Mouse (Mus musculus) lung, embryonic 16.5 days (tissue): Measurements from ENCODE around the gene Lmntd1. TPM values are rescaled to one million over a fixed set of nuclear protein-coding genes. Genes with fewer than 3 reads are reported as not detected.

Experiments
- ATAC-seq: fragments of 200-750 bp; cut with Nextera tagmentation; 2 replicates; pipeline ENCODE4 v1.8.0; 2017; ENCODE audit warnings: low read depth, mild to moderate bottlenecking, moderate library complexity
- H3K27ac ChIP-seq: fragments of 300-500 bp; sonication (generic); 2 replicates; pipeline ENCODE4 v1.5.1; 2014; ENCODE audit warnings: mild to moderate bottlenecking, control low read depth, low read length
- H3K27me3 ChIP-seq: fragments of 300-500 bp; sonication (generic); 2 replicates; pipeline ENCODE4 v1.6.1; 2014; ENCODE audit warnings: low read depth, low read length, mixed read lengths; ENCODE audit not compliant: control insufficient read depth, insufficient read depth
- H3K36me3 ChIP-seq: fragments of 300-500 bp; sonication (generic); 2 replicates; pipeline ENCODE4 v1.6.1; 2014; ENCODE audit warnings: low read length; ENCODE audit not compliant: control insufficient read depth, insufficient read depth
- H3K4me1 ChIP-seq: fragments of 300-500 bp; sonication (generic); replicated peaks from 2 replicates; pipeline ENCODE4 v1.6.1; 2014; ENCODE audit warnings: low read length, mixed read lengths; ENCODE audit not compliant: control insufficient read depth, insufficient read depth
- H3K4me2 ChIP-seq: fragments of 300-500 bp; sonication (generic); 2 replicates; pipeline ENCODE4 v1.6.1; 2014; ENCODE audit warnings: low read depth, low read length, control low read depth
- H3K4me3 ChIP-seq: fragments of 300-500 bp; sonication (generic); 2 replicates; pipeline ENCODE4 v1.5.1; 2014; ENCODE audit warnings: mild to moderate bottlenecking, low read length, control low read depth
- H3K9ac ChIP-seq: fragments of 300-500 bp; sonication (generic); 2 replicates; pipeline ENCODE4 v1.6.1; 2014; ENCODE audit warnings: low read length, control low read depth
- H3K9me3 ChIP-seq: fragments of 300-500 bp; sonication (generic); 2 replicates; pipeline ENCODE4 v1.6.1; 2016; ENCODE audit warnings: low read length; ENCODE audit not compliant: control insufficient read depth
- WGBS: fragments of 180-500 bp; shearing (Covaris S2); extraction: QIAGEN DNeasy Blood & Tissue Kit; methylation state at CpG from one replicate; pipeline ENCODE4 v1.1.7; 2014; 5-methylcytosine and 5-hydroxymethylcytosine counted together
- polyA plus RNA-seq: library from polyadenylated mRNA; unstranded; fragments of >200 nt; fragmentation: Nextera tagmentation; extraction: Ambion mirVana; gene quantifications from 2 replicates; pipeline ENCODE4 v1.2.1, GENCODE M21; 2015

Lmntd1 gene
- 0.83 and 1.3 TPM in 2 replicates for polyA plus RNA-seq

GRCm38 (mm10) chr6:145614219-145614618, at the start of gene Lmntd1:
TSS of gene Lmntd1 (minus strand) at chr6:145614319.
- no peak for ATAC-seq

DNA sequence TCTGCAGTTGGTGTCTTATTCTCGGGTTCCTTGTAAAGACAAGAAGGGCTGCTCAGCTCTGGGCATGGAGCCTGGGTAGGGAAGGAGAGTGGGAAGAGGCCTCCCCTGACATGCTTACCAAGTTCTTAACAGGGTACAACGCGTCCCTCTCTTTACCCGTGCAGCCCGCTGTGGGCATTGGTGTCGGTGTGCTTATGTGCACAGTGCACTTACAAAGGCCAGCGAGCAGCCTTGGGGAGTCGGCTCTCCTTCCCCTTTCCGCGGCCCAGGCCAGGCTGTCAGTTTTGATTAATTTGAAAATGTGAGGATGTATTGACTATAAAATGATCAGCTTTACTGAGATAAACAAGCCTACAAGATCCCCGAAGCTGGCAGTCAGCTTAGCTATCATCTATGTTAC, 46.8 kb upstream of the Lmntd1 start:
- Histone ChIP-seq H3K9me3 (peaks cover 2% of the 10 kb centered on the region; the same call in 1 of the 2 replicates), H3K9ac (no peak overlapping the region), H3K4me3 (no peak overlapping the region), H3K4me2 (no peak overlapping the region), H3K27me3 (no peaks in the 10 kb centered on the region), H3K36me3 (no peaks in the 10 kb centered on the region), H3K4me1 (no peaks in the 10 kb centered on the region; the same call in none of the 2 replicates), H3K27ac (no peak overlapping the region)
- WGBS: 56% methylated on average over 11 of the region's 11 CpGs
- no peak for ATAC-seq

More at GRCm38 (mm10) chr6:145614219-145614618, at the start of gene Lmntd1:
- Histone ChIP-seq H3K4me1 (no peaks in the 10 kb centered on the region; the same call in 1 of the 2 replicates), H3K9ac (no peak within 1 kb of the TSS), H3K27me3 (no peaks in the 10 kb centered on the region), H3K4me2 (no peak within 1 kb of the TSS), H3K27ac (no peak within 1 kb of the TSS), H3K9me3 (no peaks in the 10 kb centered on the region), H3K36me3 (no peaks in the 10 kb centered on the region), H3K4me3 (no peak within 1 kb of the TSS)
- WGBS: 54% methylated on average over 7 of the region's 7 CpGs

GRCm38 (mm10) chr6:145659116-145659515, 45.0 kb upstream of the Lmntd1 start:
- Histone ChIP-seq H3K27me3 (no peaks in the 10 kb centered on the region), H3K9me3 (no peaks in the 10 kb centered on the region; the same call in 1 of the 2 replicates), H3K36me3 (no peaks in the 10 kb centered on the region), H3K27ac (no peak overlapping the region), H3K4me1 (no peaks in the 10 kb centered on the region; the same call in none of the 2 replicates), H3K4me2 (no peak overlapping the region), H3K9ac (no peak overlapping the region), H3K4me3 (no peak overlapping the region)
- no peak for ATAC-seq
- WGBS: 67% methylated on average over 6 of the region's 6 CpGs

- peak; percentile 67 for ATAC-seq
- no peak overlapping the region for H3K4me3 ChIP-seq
- WGBS: 55% methylated on average over 15 of the region's 15 CpGs
- H3K9ac ChIP-seq: no peak overlapping the region
- no peak overlapping the region for H3K27ac ChIP-seq
- peaks cover 5% of the 10 kb centered on the region for H3K4me1 ChIP-seq
- no peaks in the 10 kb centered on the region for H3K27me3 ChIP-seq
- no peak overlapping the region for H3K4me2 ChIP-seq
- no peaks in the 10 kb centered on the region; the same call in 1 of the 2 replicates for H3K9me3 ChIP-seq
- H3K36me3 ChIP-seq: no peaks in the 10 kb centered on the region
Measured at GRCm38 (mm10) chr6:145656740-145657591, 42.8 kb upstream of the Lmntd1 start.

DNA sequence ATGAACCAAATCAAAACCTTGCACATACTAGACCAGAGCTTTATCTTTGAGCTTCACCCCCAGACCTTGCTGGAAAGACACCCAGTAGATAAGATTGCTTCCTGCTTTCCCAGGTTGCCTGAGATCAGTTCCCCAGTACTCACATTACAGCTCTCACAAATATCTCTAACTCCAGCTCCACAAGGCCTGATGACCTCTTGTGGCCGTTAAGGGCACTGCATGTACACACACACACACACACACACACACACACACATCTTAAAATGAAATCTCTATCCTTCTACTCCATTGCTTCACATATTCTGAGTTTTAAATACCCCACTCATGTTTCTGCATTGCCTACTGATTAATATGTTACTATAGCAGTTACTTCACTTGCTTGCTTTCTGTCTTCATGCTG, 41.6 kb upstream of the Lmntd1 start:
- Histone ChIP-seq H3K4me3 (no peak overlapping the region), H3K4me1 (peaks cover 5% of the 10 kb centered on the region; the same call in 1 of the 2 replicates), H3K27me3 (no peaks in the 10 kb centered on the region), H3K9ac (no peak overlapping the region), H3K4me2 (no peak overlapping the region), H3K27ac (no peak overlapping the region), H3K9me3 (no peaks in the 10 kb centered on the region; the same call in none of the 2 replicates), H3K36me3 (no peaks in the 10 kb centered on the region)
- 71% methylated on average over 1 of the region's 1 CpGs for WGBS
- ATAC-seq: no peak

DNA sequence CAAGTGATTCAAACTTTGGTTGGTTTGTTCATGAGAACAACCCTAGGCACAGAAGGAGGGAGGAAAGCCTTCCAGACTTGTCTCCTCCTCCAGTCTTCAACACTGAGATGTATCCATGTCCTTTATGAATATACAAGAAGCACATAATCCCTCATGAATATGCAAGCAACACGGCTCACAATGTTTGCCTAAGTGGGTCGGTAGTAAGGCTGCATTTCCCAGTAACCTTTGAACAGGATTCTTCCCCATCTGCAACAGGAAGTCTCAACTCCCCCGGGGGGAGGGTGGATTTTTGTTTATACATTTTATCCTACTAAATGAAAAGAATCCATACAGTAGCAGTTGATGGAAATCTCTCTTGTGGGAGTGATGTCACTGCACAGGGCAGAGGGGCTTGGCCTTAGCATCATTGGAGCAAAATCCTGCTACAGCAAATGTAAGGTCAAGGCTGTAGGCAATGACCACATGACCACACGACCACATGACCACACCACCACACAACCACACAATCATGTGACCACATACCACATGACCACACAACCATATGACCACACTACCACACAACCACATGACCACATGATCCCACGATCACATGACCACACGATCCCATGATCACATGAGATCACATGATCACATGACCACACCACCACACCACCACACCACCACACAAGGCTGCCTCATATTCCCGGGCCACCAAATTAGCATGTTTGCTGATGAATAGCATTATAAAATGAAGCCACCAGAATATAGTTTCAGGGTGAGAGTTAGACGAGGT, 40.1 kb upstream of the Lmntd1 start:
- Histone ChIP-seq H3K9me3 (no peaks in the 10 kb centered on the region; the same call in none of the 2 replicates), H3K27me3 (no peaks in the 10 kb centered on the region), H3K27ac (no peak overlapping the region), H3K4me3 (no peak overlapping the region), H3K4me2 (no peak overlapping the region), H3K9ac (no peak overlapping the region), H3K36me3 (no peaks in the 10 kb centered on the region), H3K4me1 (peaks cover 5% of the 10 kb centered on the region; the same call in 1 of the 2 replicates)
- 0 out of 2 replicates have a peak, but pooled peaks have one; percentile 27 for ATAC-seq
- 66% methylated on average over 8 of the region's 8 CpGs for WGBS

DNA sequence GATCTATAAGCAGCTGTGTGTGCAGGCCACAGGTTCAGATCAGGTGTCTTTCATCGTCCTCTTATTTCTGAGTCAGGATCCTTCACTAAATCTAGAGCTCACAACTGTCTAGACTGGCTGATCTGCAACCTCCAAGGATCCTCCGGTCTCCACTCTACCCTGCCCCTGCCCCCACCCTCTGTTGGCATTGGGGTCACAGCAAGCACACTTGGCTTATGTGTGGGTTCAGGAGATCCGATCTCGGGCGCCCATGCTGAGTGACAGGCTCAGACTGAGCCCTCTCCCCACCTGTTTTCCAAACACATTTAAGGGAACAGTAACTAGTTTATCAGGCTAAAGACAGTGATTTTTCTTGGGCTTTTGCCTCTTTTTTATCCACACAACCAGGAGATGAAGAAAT, 39.5 kb upstream of the Lmntd1 start:
- Histone ChIP-seq H3K4me1 (peaks cover 5% of the 10 kb centered on the region; the same call in 1 of the 2 replicates), H3K27me3 (no peaks in the 10 kb centered on the region), H3K9me3 (no peaks in the 10 kb centered on the region; the same call in none of the 2 replicates), H3K4me3 (no peak overlapping the region), H3K27ac (peak overlapping the region; percentile 54; the same call in 1 of the 2 replicates), H3K9ac (no peak overlapping the region), H3K4me2 (no peak overlapping the region), H3K36me3 (no peaks in the 10 kb centered on the region)
- WGBS: 79% methylated on average over 5 of the region's 5 CpGs
- ATAC-seq: no peak

- Histone ChIP-seq H3K4me2 (no peak overlapping the region), H3K9me3 (no peaks in the 10 kb centered on the region; the same call in none of the 2 replicates), H3K9ac (no peak overlapping the region), H3K27ac (peak overlapping the region; percentile 54), H3K4me1 (peaks cover 5% of the 10 kb centered on the region; the same call in 1 of the 2 replicates), H3K27me3 (no peaks in the 10 kb centered on the region), H3K4me3 (no peak overlapping the region), H3K36me3 (no peaks in the 10 kb centered on the region)
- WGBS: 57% methylated on average over 5 of the region's 5 CpGs
- ATAC-seq: 0 out of 2 replicates have a peak, but pooled peaks have one; percentile 17
Measured at GRCm38 (mm10) chr6:145652986-145653385, 38.9 kb upstream of the Lmntd1 start.

DNA sequence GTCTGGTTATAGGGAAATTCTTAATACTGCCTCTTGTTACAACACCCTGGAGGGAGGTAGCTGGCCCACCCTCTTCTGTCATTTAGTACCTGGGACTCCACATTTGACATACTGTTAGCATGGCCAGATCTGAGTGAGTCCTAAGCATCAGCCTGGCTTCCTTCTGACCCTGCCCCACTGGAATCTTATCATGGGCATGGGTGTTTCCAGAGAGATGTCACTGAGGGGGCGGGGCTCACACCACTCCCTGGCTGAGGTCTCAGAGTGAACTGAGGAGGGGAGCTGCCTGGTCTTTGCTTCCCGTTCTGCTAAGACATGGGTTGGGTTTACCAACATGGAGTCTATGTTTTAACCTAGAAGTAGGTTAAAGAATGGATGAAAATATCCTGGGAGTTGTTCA, 37.9 kb upstream of the Lmntd1 start:
- Histone ChIP-seq H3K4me1 (peaks cover 5% of the 10 kb centered on the region; the same call in 1 of the 2 replicates), H3K27ac (no peak overlapping the region), H3K36me3 (no peaks in the 10 kb centered on the region), H3K4me3 (no peak overlapping the region), H3K9me3 (no peaks in the 10 kb centered on the region; the same call in none of the 2 replicates), H3K9ac (no peak overlapping the region), H3K4me2 (no peak overlapping the region), H3K27me3 (no peaks in the 10 kb centered on the region)
- 49% methylated on average over 2 of the region's 2 CpGs for WGBS
- no peak for ATAC-seq
